Mouse (Mus musculus) heart, adult 2 months (tissue): ENCODE results near the gene AC141477.1. TPM values are rescaled to one million over a fixed set of nuclear protein-coding genes. Genes with fewer than 3 reads are reported as not detected.

Source experiments
- DNase-seq, 2 experiments: peaks; one replicate each; pipeline ENCODE4 v3.0.0; 2021
- H3K27ac ChIP-seq: fragments of 200-600 bp; 2 replicates; pipeline ENCODE4 v1.8.1; 2022
- H3K27me3 ChIP-seq: fragments of 200-500 bp; 2 replicates; pipeline ENCODE4 v1.6.1; 2012; ENCODE audit warnings: mild to moderate bottlenecking, low read length, inconsistent platforms, mixed read lengths; ENCODE audit not compliant: control insufficient read depth, insufficient read depth
- H3K36me3 ChIP-seq: fragments of 200-500 bp; 2 replicates; pipeline ENCODE4 v1.6.1; 2012; ENCODE audit warnings: low read length, inconsistent platforms; ENCODE audit not compliant: control insufficient read depth, insufficient read depth
- H3K4me1 ChIP-seq: fragments of 200-500 bp; 2 replicates; pipeline ENCODE4 v1.6.1; 2011; ENCODE audit warnings: low read length; ENCODE audit not compliant: control insufficient read depth, insufficient read depth
- H3K4me3 ChIP-seq: fragments of 200-600 bp; 2 replicates; pipeline ENCODE4 v1.8.1; 2022
- H3K79me2 ChIP-seq: fragments of 200-500 bp; replicated peaks from 2 replicates; pipeline ENCODE4 v1.6.1; 2012; ENCODE audit warnings: mild to moderate bottlenecking, inconsistent platforms, low read length, moderate library complexity, mixed read lengths; ENCODE audit not compliant: control insufficient read depth, insufficient read depth
- H3K9ac ChIP-seq: fragments of 200-500 bp; 2 replicates; pipeline ENCODE4 v1.6.1; 2012; ENCODE audit warnings: low read depth, mild to moderate bottlenecking, control low read depth, inconsistent platforms, low read length, mixed read lengths
- CTCF ChIP-seq: fragments of 200-600 bp; IDR thresholded peaks from 2 replicates; pipeline ENCODE4 v1.8.1; 2022; ENCODE audit warnings: antibody characterized with exemption, mild to moderate bottlenecking, moderate library complexity
- EP300 ChIP-seq: fragments of 200-500 bp; IDR thresholded peaks from 2 replicates; pipeline ENCODE4 v1.6.1; 2011; ENCODE audit warnings: low read depth, low read length, control low read depth; ENCODE audit not compliant: insufficient read depth
- POLR2A ChIP-seq: fragments of 200-500 bp; IDR thresholded peaks from 2 replicates; pipeline ENCODE4 v1.6.1; 2011; ENCODE audit warnings: mild to moderate bottlenecking, low read depth, low read length, control low read depth; ENCODE audit not compliant: insufficient read depth
- WGBS: fragments of 180-500 bp; shearing (Covaris S2); methylation state at CpG from one replicate; pipeline ENCODE4 v1.1.7; 2018; 5-methylcytosine and 5-hydroxymethylcytosine counted together
- intact Hi-C: fragments of 180-260 bp; cut with DNase I; formaldehyde crosslinking; loops from one replicate; pipeline ENCODE4 v1.15.1; 2025
- long read RNA-seq: library from polyadenylated mRNA; stranded (forward); transcript quantifications from one replicate; pipeline ENCODE4 v2.0.0, GENCODE M21; 2021
- polyA plus RNA-seq: library from polyadenylated mRNA; depleted of rRNA; stranded (reverse); fragments of >200 nt; gene quantifications from 2 replicates; pipeline ENCODE4 v1.2.3, GENCODE M21; 2012; rRNA removed
- total RNA-seq, 2 experiments: library from RNA; stranded (reverse); gene quantifications; 2 replicates each; pipeline ENCODE4 v1.2.3; 2021

The AC141477.1 gene
- not detected for total RNA-seq
- not detected in 2 replicates for polyA plus RNA-seq
- long read RNA-seq, result 0 reads

GRCm38 (mm10) chr10:76440281-76440680 lies at the start of gene AC141477.1:
TSS of gene AC141477.1 (minus strand) at chr10:76440444.
- Histone ChIP-seq H3K27me3 (no peaks in the 10 kb centered on the region), H3K4me1 (peaks cover 4% of the 10 kb centered on the region), H3K4me3 (no peak within 1 kb of the TSS), H3K36me3 (no peaks in the 10 kb centered on the region; the same call in 1 of the 2 replicates), H3K27ac (no peak within 1 kb of the TSS), H3K9ac (no peak within 1 kb of the TSS), H3K79me2 (peaks cover 4% of the 10 kb centered on the region; the same call in 1 of the 2 replicates)
- 92% methylated on average over 17 of the region's 17 CpGs for WGBS
- TF ChIP-seq EP300, result no peak
- no peak for TF ChIP-seq POLR2A
- TF ChIP-seq CTCF, result no peak
- DNase-seq, result no peak
- intact Hi-C loops, result no loop called here

DNA sequence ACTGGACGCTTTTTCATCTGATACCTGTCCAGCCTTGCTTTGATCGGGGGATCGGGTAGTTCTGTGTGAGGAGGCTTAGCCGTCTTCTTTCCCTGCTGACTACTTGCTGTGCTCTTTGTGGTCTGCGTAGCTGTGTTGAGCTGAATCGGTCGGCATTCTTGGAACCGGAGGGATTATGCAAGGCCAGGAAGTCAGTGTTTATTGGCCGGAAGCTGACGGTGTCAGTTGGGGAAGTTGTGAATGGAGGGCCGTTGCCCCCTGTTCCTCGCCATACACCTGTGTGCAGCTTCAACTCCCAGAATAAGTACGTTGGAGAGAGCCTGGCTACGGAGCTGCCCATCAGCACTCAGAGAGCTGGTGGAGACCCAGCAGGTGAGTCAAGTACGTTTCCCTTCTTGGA lies 49.0 kb upstream of the AC141477.1 start:
- Histone ChIP-seq H3K4me1 (no peaks in the 10 kb centered on the region), H3K27me3 (no peaks in the 10 kb centered on the region), H3K36me3 (no peaks in the 10 kb centered on the region), H3K9ac (no peak overlapping the region), H3K27ac (no peak overlapping the region), H3K79me2 (no peaks in the 10 kb centered on the region), H3K4me3 (no peak overlapping the region)
- WGBS, result 84% methylated on average over 15 of the region's 15 CpGs
- TF ChIP-seq EP300 (no peak), POLR2A (no peak), CTCF (no peak)
- DNase-seq, result no peak
- intact Hi-C loops, result no loop called here

- Histone ChIP-seq H3K27ac (no peak overlapping the region), H3K27me3 (no peaks in the 10 kb centered on the region), H3K79me2 (no peaks in the 10 kb centered on the region), H3K4me3 (no peak overlapping the region), H3K9ac (no peak overlapping the region), H3K36me3 (no peaks in the 10 kb centered on the region), H3K4me1 (no peaks in the 10 kb centered on the region)
- no peak for DNase-seq
- 76% methylated on average over 8 of the region's 8 CpGs for WGBS
- intact Hi-C loops, result no loop called here
- TF ChIP-seq CTCF, result no peak
- TF ChIP-seq POLR2A, result no peak
- TF ChIP-seq EP300, result no peak
Measured at GRCm38 (mm10) chr10:76488265-76488664, 48.0 kb upstream of the AC141477.1 start.

DNA sequence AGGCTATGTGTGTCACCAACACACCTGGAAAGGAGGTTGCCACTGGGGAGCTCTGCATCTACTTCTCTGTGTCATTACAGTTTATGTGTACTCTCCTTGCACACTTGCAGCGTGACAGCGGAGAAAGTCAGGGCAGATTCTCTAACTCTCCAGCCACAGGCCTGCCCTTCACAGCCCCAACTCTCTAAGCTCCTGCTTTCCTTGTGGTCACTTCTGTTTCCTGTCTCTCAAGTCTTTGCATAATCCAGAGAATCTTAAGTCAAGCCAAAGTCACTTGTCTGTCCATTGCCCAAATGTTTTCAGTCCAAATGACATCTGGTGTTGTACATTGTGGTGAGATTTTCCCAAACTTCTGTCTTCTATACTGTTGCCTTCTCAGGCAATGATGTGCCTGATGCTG lies 46.1 kb upstream of the AC141477.1 start:
- WGBS, result 98% methylated on average over 2 of the region's 2 CpGs
- Histone ChIP-seq H3K4me3 (no peak overlapping the region), H3K27ac (no peak overlapping the region), H3K36me3 (no peaks in the 10 kb centered on the region), H3K79me2 (no peaks in the 10 kb centered on the region), H3K4me1 (no peaks in the 10 kb centered on the region), H3K9ac (no peak overlapping the region), H3K27me3 (no peaks in the 10 kb centered on the region)
- intact Hi-C loops, result no loop called here
- DNase-seq, result no peak
- TF ChIP-seq EP300 (no peak), POLR2A (no peak), CTCF (no peak)

DNA sequence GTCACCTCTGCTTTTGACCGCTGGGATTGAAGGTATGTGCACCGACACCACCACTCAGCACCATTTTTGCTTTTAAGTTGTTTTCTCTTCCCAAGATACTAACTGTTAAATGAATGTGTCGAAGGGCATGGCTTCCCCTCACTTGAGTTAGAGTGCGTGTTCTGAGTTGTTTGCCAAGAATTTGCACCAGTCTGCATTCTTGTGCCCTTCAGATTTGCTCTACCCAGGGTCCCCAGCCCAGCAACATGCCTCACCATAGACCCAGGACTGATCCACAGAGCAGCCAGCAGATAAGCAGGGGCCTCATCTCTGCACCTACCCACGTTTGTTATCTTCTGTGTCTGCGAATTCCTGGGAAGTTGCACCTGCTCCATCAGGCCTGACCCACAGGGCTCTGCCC lies 41.2 kb upstream of the AC141477.1 start:
- no peak for DNase-seq
- 70% methylated on average over 6 of the region's 6 CpGs for WGBS
- Histone ChIP-seq H3K79me2 (no peaks in the 10 kb centered on the region), H3K27ac (no peak overlapping the region), H3K4me1 (no peaks in the 10 kb centered on the region), H3K36me3 (no peaks in the 10 kb centered on the region), H3K27me3 (no peaks in the 10 kb centered on the region), H3K9ac (no peak overlapping the region), H3K4me3 (no peak overlapping the region)
- intact Hi-C loops, result no loop called here
- TF ChIP-seq CTCF (no peak), POLR2A (no peak), EP300 (no peak)

GRCm38 (mm10) chr10:76480851-76481250 lies 40.6 kb upstream of the AC141477.1 start:
- Histone ChIP-seq H3K79me2 (no peaks in the 10 kb centered on the region), H3K36me3 (no peaks in the 10 kb centered on the region), H3K27me3 (no peaks in the 10 kb centered on the region), H3K4me3 (no peak overlapping the region), H3K27ac (no peak overlapping the region), H3K9ac (no peak overlapping the region), H3K4me1 (no peaks in the 10 kb centered on the region)
- TF ChIP-seq EP300 (no peak), CTCF (no peak), POLR2A (no peak)
- intact Hi-C loops, result no loop called here
- DNase-seq, result no peak
- 92% methylated on average over 13 of the region's 13 CpGs for WGBS
